Mouse (Mus musculus) embryonic facial prominence, embryonic 10.5 days (tissue): Measurements from ENCODE around the gene Nrd1. TPM values are rescaled to one million over a fixed set of nuclear protein-coding genes. Genes with fewer than 3 reads are reported as not detected.

Experiments
- DNase-seq: peaks from one replicate; pipeline ENCODE4 v3.0.0-alpha.2; 2017; ENCODE audit warnings: low spot score
- H3K27ac ChIP-seq: fragments of 300-500 bp; sonication (generic); replicated peaks from 2 replicates; pipeline ENCODE4 v1.5.1; 2016; ENCODE audit warnings: mild to moderate bottlenecking
- H3K27me3 ChIP-seq: fragments of 300-500 bp; sonication (generic); replicated peaks from 2 replicates; pipeline ENCODE4 v1.6.1; 2016; ENCODE audit warnings: low read depth, mild to moderate bottlenecking; ENCODE audit not compliant: poor library complexity, severe bottlenecking
- H3K36me3 ChIP-seq: fragments of 300-500 bp; sonication (generic); replicated peaks from 2 replicates; pipeline ENCODE4 v1.6.1; 2016; ENCODE audit warnings: mild to moderate bottlenecking, moderate library complexity
- H3K4me1 ChIP-seq: fragments of 300-500 bp; sonication (generic); 2 replicates; pipeline ENCODE4 v1.6.1; 2016
- H3K4me3 ChIP-seq: fragments of 300-500 bp; sonication (generic); 2 replicates; pipeline ENCODE4 v1.5.1; 2016; ENCODE audit warnings: mild to moderate bottlenecking, moderate library complexity
- H3K9me3 ChIP-seq: fragments of 300-500 bp; sonication (generic); 2 replicates; pipeline ENCODE4 v1.6.1; 2016; ENCODE audit warnings: mild to moderate bottlenecking
- WGBS: fragments of 180-500 bp; shearing (Covaris S2); methylation state at CpG from one replicate; pipeline ENCODE4 v1.1.7; 2016; 5-methylcytosine and 5-hydroxymethylcytosine counted together
- polyA plus RNA-seq: library from polyadenylated mRNA; unstranded; fragments of >200 nt; fragmentation: Nextera tagmentation; extraction: Ambion mirVana; gene quantifications from 2 replicates; pipeline ENCODE4 v1.2.1, GENCODE M21; 2016

Gene Nrd1
- polyA plus RNA-seq, 1 experiment from 2014 or later = 78.6 TPM

DNA sequence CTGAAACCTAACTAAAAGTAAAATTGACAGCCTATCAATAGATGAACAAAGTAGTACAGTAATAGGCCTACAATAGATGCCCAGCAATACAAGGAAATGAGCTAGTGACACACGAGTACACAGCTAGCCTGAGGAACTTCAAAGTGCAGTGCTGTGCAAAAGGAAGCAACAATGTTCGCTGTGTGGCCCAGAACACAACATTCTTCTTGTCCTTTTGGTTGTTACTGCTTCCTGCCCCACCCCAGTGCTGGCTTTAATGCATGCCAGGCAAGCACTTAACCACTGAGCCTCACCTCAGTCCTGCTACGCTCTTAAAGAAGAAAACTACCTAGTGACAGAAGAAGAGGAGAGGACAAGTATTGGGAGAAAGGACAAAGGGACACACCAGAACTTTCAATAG lies 79.2 kb downstream of the Nrd1 start:
- peaks cover 7% of the 10 kb centered on the region; the same call in 1 of the 2 replicates for H3K4me1 ChIP-seq
- 76% methylated on average over 3 of the region's 3 CpGs for WGBS
- H3K27me3 ChIP-seq = no peaks in the 10 kb centered on the region
- no peak overlapping the region for H3K27ac ChIP-seq
- peaks cover 66% of the 10 kb centered on the region for H3K36me3 ChIP-seq
- no peak overlapping the region for H3K4me3 ChIP-seq
- no peaks in the 10 kb centered on the region for H3K9me3 ChIP-seq
- no peak for DNase-seq

DNA sequence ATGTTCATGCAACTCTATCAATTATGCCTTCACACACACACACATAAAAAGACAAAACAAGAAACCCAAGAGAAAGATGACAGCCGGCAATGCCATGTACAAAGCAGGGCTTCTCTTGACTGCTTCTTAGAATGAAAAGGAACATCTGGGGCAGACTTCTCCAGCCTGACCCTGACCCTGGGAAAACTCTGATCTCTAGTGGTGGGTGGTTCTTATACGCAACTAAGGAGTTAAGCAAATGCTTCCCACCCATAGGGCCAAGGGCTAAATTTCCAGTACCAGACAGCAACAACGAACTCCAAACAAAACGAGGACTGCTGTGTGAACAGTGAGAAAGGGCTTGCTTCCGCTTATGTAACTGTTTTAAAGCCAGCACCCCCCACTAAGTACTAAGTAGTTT lies 79.7 kb downstream of the Nrd1 start:
- WGBS = 67% methylated on average over 5 of the region's 5 CpGs
- H3K36me3 ChIP-seq = peaks cover 66% of the 10 kb centered on the region

DNA sequence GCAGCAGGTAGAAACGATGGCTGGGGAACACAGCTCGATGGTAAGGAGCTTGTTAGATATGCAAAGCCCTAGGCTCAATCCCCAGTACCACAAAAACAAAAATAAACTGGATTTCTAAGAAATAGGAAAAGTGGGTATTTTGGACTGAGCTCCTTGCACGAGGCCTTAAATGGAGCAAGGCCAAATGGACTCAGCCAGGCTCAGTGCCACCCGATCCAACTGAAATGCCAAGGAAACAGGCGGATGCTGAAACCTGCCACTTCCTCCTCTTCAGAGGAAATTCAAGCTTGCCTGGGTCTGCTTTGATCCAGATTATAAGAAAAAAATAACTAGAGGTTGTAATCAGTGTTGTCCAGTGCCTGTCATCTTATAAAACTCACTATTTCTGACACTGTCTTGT lies 88.7 kb downstream of the Nrd1 start:
- H3K27ac ChIP-seq = no peak overlapping the region
- peaks cover 3% of the 10 kb centered on the region; the same call in 1 of the 2 replicates for H3K36me3 ChIP-seq
- no peak for DNase-seq
- no peaks in the 10 kb centered on the region for H3K27me3 ChIP-seq
- no peak overlapping the region for H3K4me3 ChIP-seq
- H3K9me3 ChIP-seq = no peaks in the 10 kb centered on the region
- 90% methylated on average over 5 of the region's 5 CpGs for WGBS
- peaks cover under 1% of the 10 kb centered on the region; the same call in 1 of the 2 replicates for H3K4me1 ChIP-seq

More for the DNA sequence above, 79.7 kb downstream of the Nrd1 start:
- H3K27me3 ChIP-seq = no peaks in the 10 kb centered on the region
- no peaks in the 10 kb centered on the region for H3K9me3 ChIP-seq
- peaks cover 7% of the 10 kb centered on the region; the same call in 1 of the 2 replicates for H3K4me1 ChIP-seq
- no peak overlapping the region for H3K27ac ChIP-seq
- no peak overlapping the region for H3K4me3 ChIP-seq
- no peak for DNase-seq

DNA sequence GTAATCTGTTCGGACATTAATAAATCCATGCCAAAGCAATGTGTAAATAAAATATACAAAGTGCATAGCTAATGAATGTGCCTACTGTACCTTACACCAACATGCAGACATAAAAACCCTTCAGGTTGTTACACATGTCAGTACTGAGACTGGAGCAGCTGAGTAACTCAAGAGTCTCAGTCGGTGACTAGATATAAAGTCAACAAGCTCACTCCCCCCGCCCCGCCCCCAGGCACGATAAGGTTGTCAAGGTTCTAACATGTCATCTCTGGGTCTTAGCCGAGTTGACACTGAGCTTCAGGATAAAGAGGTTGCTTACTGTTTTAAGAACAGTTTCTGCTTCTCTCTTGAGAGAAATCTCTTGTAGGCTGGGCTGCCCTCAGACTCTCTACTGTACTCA lies 89.5 kb downstream of the Nrd1 start:
- Histone ChIP-seq H3K27me3 (no peaks in the 10 kb centered on the region), H3K36me3 (peaks cover 3% of the 10 kb centered on the region; the same call in 1 of the 2 replicates), H3K4me1 (no peaks in the 10 kb centered on the region), H3K4me3 (no peak overlapping the region), H3K27ac (no peak overlapping the region), H3K9me3 (no peaks in the 10 kb centered on the region)
- WGBS = 76% methylated on average over 6 of the region's 6 CpGs
- no peak for DNase-seq

DNA sequence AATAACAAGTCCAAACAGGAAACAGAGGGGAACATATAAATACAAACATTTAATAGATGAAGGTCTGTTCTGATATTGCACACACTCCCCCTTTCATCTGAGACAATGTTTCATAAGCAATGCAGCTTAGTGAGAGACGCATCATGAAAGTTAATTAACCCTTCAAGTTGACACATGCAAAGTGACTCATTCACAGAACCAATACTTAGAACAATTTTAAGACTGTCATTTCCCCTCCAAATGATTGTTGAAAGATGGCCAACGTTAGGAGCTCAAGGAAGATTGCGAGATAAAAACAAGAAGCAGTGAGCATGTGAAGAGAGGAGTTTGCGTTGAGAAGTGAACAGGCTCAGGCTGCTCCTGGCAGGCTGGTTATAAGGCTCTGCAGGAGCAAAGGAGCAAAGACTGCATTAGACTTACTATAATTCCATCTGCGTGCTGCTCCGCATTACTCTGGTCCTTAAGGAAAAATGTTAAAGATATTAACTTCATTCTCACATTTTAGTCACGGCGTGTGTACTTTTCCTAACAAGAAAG lies 90.9 kb downstream of the Nrd1 start:
- WGBS = 89% methylated on average over 8 of the region's 8 CpGs
- Histone ChIP-seq H3K36me3 (no peaks in the 10 kb centered on the region; the same call in 1 of the 2 replicates), H3K4me3 (no peak overlapping the region), H3K4me1 (no peaks in the 10 kb centered on the region), H3K27ac (no peak overlapping the region), H3K9me3 (no peaks in the 10 kb centered on the region), H3K27me3 (no peaks in the 10 kb centered on the region)
- DNase-seq = no peak

DNA sequence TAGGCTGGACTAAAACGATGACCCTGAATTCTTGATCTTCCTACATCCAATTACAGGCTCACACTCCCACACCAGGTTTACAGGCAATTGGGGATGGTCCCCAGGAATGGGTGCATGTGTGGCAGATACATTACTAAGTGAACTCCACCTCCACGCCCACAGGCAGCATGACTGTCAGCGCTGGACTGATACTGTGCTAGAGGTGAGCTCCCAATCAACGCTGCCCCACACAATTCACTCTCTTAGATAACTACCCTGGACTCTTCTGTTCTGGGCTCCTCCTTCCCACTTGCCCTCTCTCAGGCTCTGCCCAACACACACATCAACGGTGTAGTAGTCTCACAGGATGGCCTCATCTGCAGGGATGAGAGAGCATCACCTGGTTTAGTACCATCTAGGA lies 91.9 kb downstream of the Nrd1 start:
- Histone ChIP-seq H3K4me3 (no peak overlapping the region), H3K36me3 (peaks cover 4% of the 10 kb centered on the region; the same call in 1 of the 2 replicates), H3K27ac (no peak overlapping the region), H3K9me3 (no peaks in the 10 kb centered on the region), H3K4me1 (no peaks in the 10 kb centered on the region), H3K27me3 (no peaks in the 10 kb centered on the region)
- WGBS = 93% methylated on average over 5 of the region's 5 CpGs
- DNase-seq = no peak

DNA sequence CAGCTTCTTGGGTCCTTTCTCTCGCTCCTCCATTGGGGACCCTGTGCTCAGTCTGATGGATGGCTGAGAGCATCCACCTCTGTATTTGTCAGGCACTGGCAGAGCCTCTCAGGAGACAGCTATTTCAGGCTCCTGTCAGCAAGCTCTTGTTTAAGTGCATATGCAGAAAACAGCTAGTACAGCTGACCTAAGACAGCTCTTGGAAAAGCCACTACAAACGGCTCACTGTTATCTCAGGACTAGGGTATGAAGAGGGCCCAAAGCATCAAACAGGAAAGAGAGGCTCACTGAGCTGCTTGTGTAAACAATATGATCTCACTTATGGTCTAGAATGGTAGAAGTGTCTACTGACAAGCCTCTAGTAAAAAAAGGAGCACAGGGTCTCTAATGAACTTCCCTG lies 93.8 kb downstream of the Nrd1 start:
- no peaks in the 10 kb centered on the region for H3K9me3 ChIP-seq
- H3K4me1 ChIP-seq = no peaks in the 10 kb centered on the region
- DNase-seq = no peak
- H3K4me3 ChIP-seq = no peak overlapping the region
- H3K27ac ChIP-seq = no peak overlapping the region
- 65% methylated on average over 2 of the region's 2 CpGs for WGBS
- peaks cover 4% of the 10 kb centered on the region; the same call in 1 of the 2 replicates for H3K36me3 ChIP-seq
- H3K27me3 ChIP-seq = no peaks in the 10 kb centered on the region

DNA sequence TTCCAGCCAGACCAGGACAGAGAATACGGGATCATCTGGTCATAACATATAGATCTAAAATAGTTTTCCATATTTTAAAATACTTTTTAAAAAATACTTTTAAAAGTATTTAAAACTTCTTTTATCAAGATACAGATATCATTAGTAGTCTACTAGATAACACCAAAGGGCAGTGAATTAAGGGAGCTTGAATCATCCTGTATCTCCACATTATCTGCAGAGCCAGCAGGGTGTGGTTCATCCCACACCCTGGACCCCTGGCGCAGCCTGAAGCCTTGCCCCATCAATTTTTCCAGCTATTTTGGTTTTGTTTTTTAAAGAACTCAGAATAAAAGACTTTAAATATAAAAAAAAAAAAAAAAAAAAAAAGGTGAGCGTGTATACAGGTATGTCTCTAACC lies 98.4 kb downstream of the Nrd1 start:
- DNase-seq = no peak
- WGBS = 92% methylated on average over 3 of the region's 3 CpGs
- H3K27me3 ChIP-seq = no peaks in the 10 kb centered on the region
- no peaks in the 10 kb centered on the region for H3K4me1 ChIP-seq
- no peak overlapping the region for H3K27ac ChIP-seq
- no peaks in the 10 kb centered on the region for H3K9me3 ChIP-seq
- no peak overlapping the region for H3K4me3 ChIP-seq
- H3K36me3 ChIP-seq = peaks cover 18% of the 10 kb centered on the region

DNA sequence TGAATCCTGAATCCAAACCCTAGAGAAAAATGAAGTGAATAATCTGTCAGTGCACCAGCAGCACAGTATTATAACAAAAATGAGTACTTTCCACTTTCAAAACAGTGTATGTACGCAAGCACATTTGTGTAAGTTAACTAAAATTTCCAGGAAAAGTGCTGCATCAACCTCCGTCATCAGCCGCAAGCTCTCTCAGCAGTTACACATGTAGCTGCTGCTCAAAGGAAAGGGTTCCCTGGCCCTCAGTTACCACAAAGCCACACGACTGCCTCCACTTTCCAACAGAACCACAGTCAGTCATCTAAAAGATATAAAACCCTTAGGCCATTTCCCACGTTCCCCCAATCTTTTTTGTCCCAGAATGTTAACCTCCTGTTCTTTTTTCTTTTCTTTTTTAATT lies 102.1 kb downstream of the Nrd1 start:
- Histone ChIP-seq H3K4me3 (no peak overlapping the region), H3K27ac (no peak overlapping the region), H3K27me3 (no peaks in the 10 kb centered on the region), H3K4me1 (no peaks in the 10 kb centered on the region), H3K9me3 (no peaks in the 10 kb centered on the region), H3K36me3 (peaks cover 14% of the 10 kb centered on the region)
- 89% methylated on average over 5 of the region's 5 CpGs for WGBS
- no peak for DNase-seq

DNA sequence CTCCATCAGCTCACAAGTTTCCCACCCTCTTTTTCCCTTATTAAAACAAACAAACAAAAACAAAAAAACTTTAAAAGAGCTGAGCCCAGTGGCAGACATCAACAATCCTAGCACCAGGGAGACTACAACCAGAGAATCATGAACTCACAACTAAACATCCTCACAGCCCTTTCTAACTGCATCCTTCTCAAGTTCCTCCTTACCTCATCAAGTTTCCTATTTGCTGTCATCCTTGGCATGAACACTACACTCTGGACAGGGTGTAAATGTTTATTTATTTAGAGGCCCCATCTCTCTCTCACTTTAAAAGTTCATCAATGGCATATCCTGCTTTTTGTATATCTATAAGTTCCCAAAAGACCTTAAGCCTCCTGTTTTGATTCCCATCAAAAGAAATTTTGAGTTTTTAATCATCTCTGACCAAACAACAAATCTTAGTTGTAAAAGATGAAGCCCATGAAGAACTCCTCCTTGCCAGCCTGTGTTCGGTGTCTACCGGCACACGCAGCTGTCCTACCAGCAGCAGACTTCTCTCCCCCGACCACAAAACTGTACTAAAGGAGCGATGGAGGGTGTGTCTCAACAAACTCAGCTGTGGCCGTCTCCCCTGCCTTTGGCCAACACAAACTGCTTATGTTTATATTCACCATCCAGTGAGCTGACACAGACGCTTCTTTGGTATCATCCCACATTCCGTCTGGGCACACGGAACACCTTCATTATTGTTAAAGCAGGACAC lies 102.9 kb downstream of the Nrd1 start:
- 79% methylated on average over 9 of the region's 9 CpGs for WGBS
- no peak overlapping the region for H3K27ac ChIP-seq
- H3K36me3 ChIP-seq = peaks cover 14% of the 10 kb centered on the region
- no peaks in the 10 kb centered on the region for H3K4me1 ChIP-seq
- no peaks in the 10 kb centered on the region for H3K9me3 ChIP-seq
- H3K27me3 ChIP-seq = no peaks in the 10 kb centered on the region
- no peak overlapping the region for H3K4me3 ChIP-seq
- no peak for DNase-seq

DNA sequence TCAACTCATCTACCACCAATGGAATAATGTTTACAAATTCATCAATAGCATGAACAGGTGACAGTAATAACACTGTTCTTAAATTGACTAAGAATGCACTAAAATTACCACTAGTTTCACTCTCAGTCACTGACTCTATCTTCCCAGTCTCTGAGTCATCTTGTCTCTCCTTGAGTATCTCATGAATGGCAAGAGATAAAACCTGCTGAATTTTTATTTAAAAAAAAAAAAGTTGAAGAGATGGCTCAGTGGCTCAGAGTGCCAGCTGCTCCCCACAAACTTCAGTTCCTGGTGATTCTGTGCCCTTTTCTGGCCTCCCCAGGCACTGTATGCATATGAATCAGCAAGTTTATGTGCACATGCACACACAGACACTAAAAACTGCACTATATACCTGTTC lies 104.8 kb downstream of the Nrd1 start:
- H3K27ac ChIP-seq = no peak overlapping the region
- no peak for DNase-seq
- H3K4me1 ChIP-seq = no peaks in the 10 kb centered on the region
- peaks cover 13% of the 10 kb centered on the region for H3K36me3 ChIP-seq
- no peak overlapping the region for H3K4me3 ChIP-seq
- H3K27me3 ChIP-seq = no peaks in the 10 kb centered on the region
- no peaks in the 10 kb centered on the region for H3K9me3 ChIP-seq

DNA sequence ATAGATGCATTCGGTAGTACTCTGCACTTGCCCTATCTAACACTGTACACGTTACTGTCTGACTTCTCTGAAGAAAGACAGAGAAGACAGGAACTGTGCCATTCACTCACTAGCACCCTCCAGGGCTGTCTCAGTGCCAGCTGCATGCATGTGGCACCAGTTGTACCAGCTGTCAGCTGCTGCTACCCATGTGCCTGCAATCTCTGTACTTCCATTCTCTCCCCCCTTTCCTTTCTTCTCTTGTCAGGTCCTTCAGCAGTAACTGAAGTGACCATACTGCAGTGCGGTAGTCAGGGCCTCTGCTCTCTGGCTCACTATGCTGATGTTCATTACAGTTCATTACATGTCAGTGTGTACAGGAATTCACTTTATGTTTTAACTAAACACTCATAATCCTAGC lies 105.6 kb downstream of the Nrd1 start:
- Histone ChIP-seq H3K9me3 (no peaks in the 10 kb centered on the region), H3K4me1 (no peaks in the 10 kb centered on the region), H3K4me3 (no peak overlapping the region), H3K27me3 (no peaks in the 10 kb centered on the region), H3K27ac (no peak overlapping the region), H3K36me3 (peaks cover 6% of the 10 kb centered on the region)
- whole genome bisulfite sequencing = 89% methylated on average over 3 of the region's 3 CpGs
- no peak for DNase-seq

DNA sequence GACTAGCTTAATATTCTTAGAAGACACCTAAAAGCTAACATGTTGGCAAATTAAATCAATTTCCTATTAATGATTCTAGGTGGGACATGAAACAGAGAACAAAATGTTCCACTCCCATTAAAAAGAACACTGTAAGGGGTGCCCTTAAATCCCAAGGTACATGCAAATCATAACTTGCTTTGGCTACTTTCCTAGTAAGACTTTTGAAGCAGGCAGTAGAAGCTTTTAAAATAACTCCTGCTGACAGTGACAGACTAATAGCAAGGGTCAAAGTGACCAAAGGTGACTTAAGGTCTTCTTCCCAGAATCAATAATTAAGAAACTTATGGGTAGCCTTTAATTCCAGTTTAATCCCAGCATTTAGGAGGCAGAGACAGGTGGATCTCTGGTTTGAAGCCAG lies 106.1 kb downstream of the Nrd1 start:
- peaks cover under 1% of the 10 kb centered on the region for H3K36me3 ChIP-seq
- no peaks in the 10 kb centered on the region for H3K27me3 ChIP-seq
- H3K9me3 ChIP-seq = no peaks in the 10 kb centered on the region
- H3K4me3 ChIP-seq = no peak overlapping the region
- no peak overlapping the region for H3K27ac ChIP-seq
- no peak for DNase-seq
- H3K4me1 ChIP-seq = no peaks in the 10 kb centered on the region
